Mouse (Mus musculus): ENCODE measurements at regions not wholly inside any gene's neighbourhood (a gene's known extent, or its start where the extent isn't known, plus 50 kb on each side); places are given as distances from the start of the nearest gene placed in this dataset.

DNA sequence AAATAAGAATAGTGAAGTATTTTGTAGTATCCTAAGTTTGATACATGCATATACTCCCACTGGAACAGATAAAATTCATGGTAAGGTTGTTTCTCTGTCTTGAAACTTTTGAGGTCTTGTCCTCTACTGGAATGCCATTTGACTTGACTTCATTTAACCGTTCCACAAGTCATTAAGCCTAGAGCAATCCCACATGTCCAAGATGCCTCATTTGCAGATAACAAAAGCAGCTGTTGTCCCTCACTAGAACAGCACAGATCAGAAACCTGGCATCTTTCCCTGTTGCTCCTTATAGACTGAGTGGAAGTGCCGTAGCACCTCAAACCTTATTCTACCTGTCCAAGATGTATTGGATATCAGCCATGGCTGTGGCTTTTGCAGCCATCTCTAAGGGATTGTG is 422.9 kb upstream of the Ddx18 start:
- Histone ChIP-seq H3K27me3 (replicated peaks) (no peaks in the 10 kb centered on the region), H3K79me2 (replicated peaks; ENCODE audit: control insufficient read depth, extremely low read depth, insufficient read depth, poor library complexity, severe bottlenecking) (no peaks in the 10 kb centered on the region), H3K36me3 (replicated peaks in 1 of 2; ENCODE audit: control insufficient read depth in 1 of 2, insufficient read depth in 1 of 2, low read length in 1 of 2) (no peaks in the 10 kb centered on the region), H3K4me1 (ENCODE audit: control insufficient read depth in 1 of 2, insufficient read depth in 2 of 2) (no peaks in the 10 kb centered on the region), H3K4me3 (replicated peaks in 1 of 3; ENCODE audit: low read depth in 2 of 3, low read length in 2 of 3, poor library complexity in 1 of 3) (no peak overlapping the region), H3K9ac (ENCODE audit: insufficient read depth, low read depth) (no peak overlapping the region), H3K9me3 (replicated peaks; ENCODE audit: low read length) (peaks cover 48% of the 10 kb centered on the region), H3K27ac (ENCODE audit: insufficient read depth, low read depth) (no peak overlapping the region), H3K4me2 (ENCODE audit: insufficient read depth, low read depth, poor library complexity, severe bottlenecking) (no peak overlapping the region)
- no peak for DNase-seq (ENCODE audit: extremely low read depth)
- dilution Hi-C loops (cut with MboI; ENCODE audit: extremely low pct_ligation_motif_present, extremely low pct_unique_long_range_greater_than_20kb, low sequenced_read_pairs) (no loop called here), in situ Hi-C loops (cut with MboI; ENCODE audit: low pct_ligation_motif_present, low pct_unique_long_range_greater_than_20kb, low sequenced_read_pairs) (no loop called here)
- no peak for TF ChIP-seq CTCF (conservative IDR thresholded peaks at IDR 0.05 in 1 of 2, IDR thresholded peaks at IDR 0.05 in 1 of 2; ENCODE audit: low read depth in 2 of 2, low read length in 2 of 2)
- TF ChIP-seq ZKSCAN1 (IDR thresholded peaks at IDR 0.05; ENCODE audit: borderline replicate concordance, low read depth, low read length): no peak
- no peak for TF ChIP-seq PAX5 (IDR thresholded peaks at IDR 0.05; ENCODE audit: low read length)
- TF ChIP-seq MYC (IDR thresholded peaks at IDR 0.05; ENCODE audit: low read depth, low read length): no peak
- TF ChIP-seq NRF1 (IDR thresholded peaks at IDR 0.05; ENCODE audit: low read depth, low read length): no peak
- no peak for TF ChIP-seq UBTF (IDR thresholded peaks at IDR 0.05; ENCODE audit: low read depth, low read length)
- no peak for TF ChIP-seq RAD21 (IDR thresholded peaks at IDR 0.05; ENCODE audit: low read depth, low read length)
- TF ChIP-seq TBP (conservative IDR thresholded peaks at IDR 0.05; ENCODE audit: low read depth, low read length): no peak

DNA sequence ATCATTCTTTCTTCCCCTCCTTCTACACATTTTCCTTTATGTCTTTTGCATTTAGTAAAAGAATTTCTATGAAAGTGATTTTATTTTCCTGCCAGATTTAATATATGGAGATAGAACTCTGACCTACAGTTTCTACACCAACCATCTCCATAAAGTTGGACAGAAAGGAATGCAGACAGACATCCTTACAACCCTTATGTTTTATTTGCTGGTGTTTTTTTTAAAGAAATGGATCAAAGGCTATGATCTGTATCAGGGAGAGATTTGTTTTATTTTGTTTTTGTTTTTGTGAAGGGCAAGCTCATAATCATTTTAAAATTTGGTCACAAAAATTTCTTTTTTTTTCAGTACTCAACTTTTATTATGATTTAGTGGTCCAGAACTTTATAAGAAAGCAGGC is 391.2 kb upstream of the Ddx18 start:
- dilution Hi-C loops (cut with MboI; ENCODE audit: extremely low pct_ligation_motif_present, extremely low pct_unique_long_range_greater_than_20kb, low sequenced_read_pairs) (no loop called here), in situ Hi-C loops (cut with MboI; ENCODE audit: low pct_ligation_motif_present, low pct_unique_long_range_greater_than_20kb, low sequenced_read_pairs) (no loop called here)
- Histone ChIP-seq H3K36me3 (replicated peaks in 1 of 2; ENCODE audit: control insufficient read depth in 1 of 2, insufficient read depth in 1 of 2, low read length in 1 of 2) (no peaks in the 10 kb centered on the region), H3K4me2 (ENCODE audit: insufficient read depth, low read depth, poor library complexity, severe bottlenecking) (no peak overlapping the region), H3K27ac (ENCODE audit: insufficient read depth, low read depth) (no peak overlapping the region), H3K4me3 (replicated peaks in 1 of 3; ENCODE audit: low read depth in 2 of 3, low read length in 2 of 3, poor library complexity in 1 of 3) (no peak overlapping the region), H3K27me3 (replicated peaks) (no peaks in the 10 kb centered on the region), H3K9me3 (replicated peaks; ENCODE audit: low read length) (peaks cover 51% of the 10 kb centered on the region), H3K4me1 (ENCODE audit: control insufficient read depth in 1 of 2, insufficient read depth in 2 of 2) (no peaks in the 10 kb centered on the region), H3K9ac (ENCODE audit: insufficient read depth, low read depth) (no peak overlapping the region), H3K79me2 (replicated peaks; ENCODE audit: control insufficient read depth, extremely low read depth, insufficient read depth, poor library complexity, severe bottlenecking) (no peaks in the 10 kb centered on the region)
- TF ChIP-seq CHD2 (IDR thresholded peaks at IDR 0.05; ENCODE audit: low read length) (no peak), ZC3H11A (IDR thresholded peaks at IDR 0.05; ENCODE audit: low read depth, low read length) (no peak), EP300 (IDR thresholded peaks at IDR 0.05; ENCODE audit: low read length) (no peak), KAT2A (IDR thresholded peaks at IDR 0.05; ENCODE audit: insufficient replicate concordance, low read length) (no peak), POLR2A (IDR thresholded peaks at IDR 0.05; ENCODE audit: low read depth, low read length) (no peak)
- no peak for DNase-seq (ENCODE audit: extremely low read depth)

DNA sequence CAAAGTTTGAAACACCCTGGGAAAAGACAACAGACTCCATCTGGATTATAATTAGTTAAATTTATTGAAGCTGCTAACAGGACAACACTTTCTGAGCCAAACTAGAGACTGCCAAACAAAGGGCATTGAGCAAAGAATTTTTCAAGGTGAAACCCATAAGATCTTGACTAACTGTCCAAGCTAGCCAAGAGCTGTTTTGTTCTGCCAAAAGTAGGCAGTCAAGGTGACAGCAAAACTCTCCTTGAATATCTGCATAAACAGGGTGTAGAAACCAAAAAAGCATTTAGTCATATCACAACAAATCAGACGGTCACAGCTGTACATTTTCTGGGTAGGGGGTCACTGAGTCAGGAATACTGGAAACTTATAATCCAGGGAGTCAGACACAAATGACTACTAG is 368.1 kb upstream of the Ddx18 start:
- H3K36me3 ChIP-seq (replicated peaks in 1 of 2; ENCODE audit: control insufficient read depth in 1 of 2, insufficient read depth in 1 of 2, low read length in 1 of 2): no peaks in the 10 kb centered on the region
- no peaks in the 10 kb centered on the region for H3K4me1 ChIP-seq (ENCODE audit: control insufficient read depth in 1 of 2, insufficient read depth in 2 of 2)
- no peak overlapping the region for H3K27ac ChIP-seq (ENCODE audit: insufficient read depth, low read depth)
- H3K9me3 ChIP-seq (replicated peaks; ENCODE audit: low read length): peaks cover 20% of the 10 kb centered on the region
- no peak overlapping the region for H3K4me3 ChIP-seq (replicated peaks in 1 of 3; ENCODE audit: low read depth in 2 of 3, low read length in 2 of 3, poor library complexity in 1 of 3)
- H3K79me2 ChIP-seq (replicated peaks; ENCODE audit: control insufficient read depth, extremely low read depth, insufficient read depth, poor library complexity, severe bottlenecking): no peaks in the 10 kb centered on the region
- dilution Hi-C loops (cut with MboI; ENCODE audit: extremely low pct_ligation_motif_present, extremely low pct_unique_long_range_greater_than_20kb, low sequenced_read_pairs) (no loop called here), in situ Hi-C loops (cut with MboI; ENCODE audit: low pct_ligation_motif_present, low pct_unique_long_range_greater_than_20kb, low sequenced_read_pairs) (no loop called here)
- H3K27me3 ChIP-seq (replicated peaks): no peaks in the 10 kb centered on the region
- H3K9ac ChIP-seq (ENCODE audit: insufficient read depth, low read depth): no peak overlapping the region
- TF ChIP-seq GABPA (IDR thresholded peaks at IDR 0.05; ENCODE audit: insufficient replicate concordance, low read depth, low read length) (no peak), USF1 (IDR thresholded peaks at IDR 0.05; ENCODE audit: low read depth, low read length) (no peak), MAFK (IDR thresholded peaks at IDR 0.05; ENCODE audit: insufficient replicate concordance, low read length) (no peak), JUN (IDR thresholded peaks at IDR 0.05; ENCODE audit: insufficient read depth, low read depth, low read length) (no peak), ZKSCAN1 (IDR thresholded peaks at IDR 0.05; ENCODE audit: borderline replicate concordance, low read depth, low read length) (no peak), MYC (IDR thresholded peaks at IDR 0.05; ENCODE audit: low read depth, low read length) (no peak), NELFE (IDR thresholded peaks at IDR 0.05; ENCODE audit: low read depth, low read length) (no peak), ZNF384 (IDR thresholded peaks at IDR 0.05; ENCODE audit: low read depth, low read length) (no peak), EP300 (IDR thresholded peaks at IDR 0.05; ENCODE audit: low read length) (no peak), NRF1 (IDR thresholded peaks at IDR 0.05; ENCODE audit: low read depth, low read length) (no peak)
- no peak for DNase-seq (ENCODE audit: extremely low read depth)
- no peak overlapping the region for H3K4me2 ChIP-seq (ENCODE audit: insufficient read depth, low read depth, poor library complexity, severe bottlenecking)

Data from CH12.LX (cell line).